In the genomic region with DNA sequence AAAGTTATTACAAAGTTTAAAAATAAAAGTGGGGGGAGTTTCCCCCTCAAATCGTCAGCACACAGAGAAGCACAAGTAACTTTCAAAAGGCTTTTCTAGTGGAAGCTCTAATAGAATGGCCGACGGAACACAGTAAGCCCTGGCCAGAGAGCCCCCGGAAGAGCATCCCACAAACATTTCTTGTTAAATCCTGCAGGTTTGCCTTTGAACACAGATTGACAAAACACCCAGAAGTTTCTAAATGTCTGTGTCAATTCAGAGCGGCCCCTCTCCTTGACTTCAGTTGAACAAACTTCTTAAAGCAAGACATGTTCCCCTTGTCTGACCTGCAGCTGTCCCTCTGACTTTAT, we compare ENCODE assay signal across 9 mouse cellular contexts. TPM values are rescaled to one million over a fixed set of nuclear protein-coding genes. Genes with fewer than 3 reads are reported as not detected.
DNase-seq lines count a peak whose midpoint lies in the region; ATAC-seq and TF ChIP-seq lines count a peak whose summit lies in the region.
"Had no signal": no experiment of that assay in that cellular context is flagged by ENCODE, and none has a peak within 500 bp of the region (broad histone marks: within the 10 kb centered on the region; RNA-seq: fewer than 3 reads in every experiment).

No protein-coding gene starts in this region.

- H3K4me1 ChIP-seq in spleen, adult 2 months (ENCODE audit: control insufficient read depth, insufficient read depth, insufficient read length) = peaks cover 6% of the 10 kb centered on the region
- peaks cover 21% of the 10 kb centered on the region for H3K4me1 ChIP-seq in liver, embryonic 12.5 days
- H3K4me1 ChIP-seq in stomach, postnatal 0 days (replicated peaks; ENCODE audit: control insufficient read depth, insufficient read depth) = no peaks in the 10 kb centered on the region

- 0 out of 2 replicates have a peak, but pooled peaks cover 3% of the 10 kb centered on the region for H3K36me3 ChIP-seq in spleen, adult 2 months (ENCODE audit: control insufficient read depth, insufficient read depth, low read length)
- peaks cover 10% of the 10 kb centered on the region; the same call in 1 of the 2 replicates for H3K36me3 ChIP-seq in liver, embryonic 12.5 days
- H3K36me3 ChIP-seq in stomach, postnatal 0 days (ENCODE audit: control insufficient read depth, insufficient read depth, low read length) = 0 out of 2 replicates have a peak, but pooled peaks cover 4% of the 10 kb centered on the region

- H3K4me3 ChIP-seq in spleen, adult 2 months (ENCODE audit: extremely low read depth, insufficient read depth, insufficient read length) = peak overlapping the region; percentile 31; the same call in 1 of the 2 replicates
- H3K4me3 ChIP-seq in liver, embryonic 12.5 days = peak overlapping the region; percentile 65
- H3K4me3 ChIP-seq in stomach, postnatal 0 days (ENCODE audit: low read depth, low read length) = peak overlapping the region; percentile 68

- H3K9ac ChIP-seq in liver, embryonic 12.5 days = peak overlapping the region; percentile 74
- peak overlapping the region; percentile 94 for H3K9ac ChIP-seq in stomach, postnatal 0 days (ENCODE audit: low read length)

- no peak for TF ChIP-seq POLR2A in spleen, adult 2 months (IDR thresholded peaks at IDR 0.05; ENCODE audit: low read depth, low read length)

- TF ChIP-seq CTCF in spleen, adult 2 months (IDR thresholded peaks at IDR 0.05; ENCODE audit: extremely low read depth, insufficient read depth, insufficient read length, insufficient replicate concordance) = no peak
- TF ChIP-seq CTCF in stomach, postnatal 0 days (IDR thresholded peaks at IDR 0.05; ENCODE audit: low read depth) = no peak

- DNase-seq in cerebellum, adult 9-11 months = peak; percentile 18
- DNase-seq in cerebellum, adult 11 months = no peak
- DNase-seq in spleen, adult 2 months (ENCODE audit: low read depth in 1 of 2, low spot score in 2 of 2) = no peak
- DNase-seq in spleen, postnatal 36 days (ENCODE audit: low spot score in 2 of 2) = no peak
- peak; percentile 43 for DNase-seq in stomach, postnatal 0 days (ENCODE audit: low spot score)
- DNase-seq in left cerebral cortex, adult 9 months (ENCODE audit: low spot score in 2 of 2) = no peak
- DNase-seq in embryo, embryonic 11 days = no peak
- DNase-seq: spleen, adult 18-20 months had no signal

- peak overlapping the region; percentile 89 for H3K4me2 ChIP-seq in liver, embryonic 12.5 days
- peak overlapping the region; percentile 92 for H3K4me2 ChIP-seq in stomach, postnatal 0 days (replicated peaks; ENCODE audit: low read depth)

- peaks cover 16% of the 10 kb centered on the region for H3K27me3 ChIP-seq in spleen, adult 2 months (ENCODE audit: control insufficient read depth, insufficient read depth, low read length)
- peaks cover 70% of the 10 kb centered on the region for H3K27me3 ChIP-seq in liver, embryonic 12.5 days (replicated peaks)
- H3K27me3 ChIP-seq in stomach, postnatal 0 days (ENCODE audit: control insufficient read depth, insufficient read depth, low read length) = no peaks in the 10 kb centered on the region

- no peaks in the 10 kb centered on the region for H3K9me3 ChIP-seq in liver, embryonic 12.5 days (replicated peaks)
- H3K9me3 ChIP-seq in stomach, postnatal 0 days (ENCODE audit: control insufficient read depth, low read length) = no peaks in the 10 kb centered on the region

- WGBS in spleen, adult 2 months = 7% methylated on average over 5 of the region's 5 CpGs
- 4% methylated on average over 5 of the region's 5 CpGs for WGBS in liver, embryonic 12.5 days (ENCODE audit: insufficient replicate concordance)
- 2% methylated on average over 5 of the region's 5 CpGs for WGBS in stomach, postnatal 0 days

- no peak overlapping the region for H3K27ac ChIP-seq in spleen, adult 2 months (ENCODE audit: insufficient read depth, low read length)
- H3K27ac ChIP-seq in liver, embryonic 12.5 days = peak overlapping the region; percentile 45
- peak overlapping the region; percentile 99 for H3K27ac ChIP-seq in stomach, postnatal 0 days (replicated peaks)

- TF ChIP-seq EP300 in stomach, postnatal 0 days (optimal IDR thresholded peaks at IDR 0.05) = no peak

- ATAC-seq in liver, embryonic 12.5 days = no peak
- no peak for ATAC-seq in stomach, postnatal 0 days (ENCODE audit: low FRiP score, low TSS enrichment)

RNA-seq across cellular contexts. Expression of a gene that starts 3.4 kb away (rescaled TPM):
- 5.0 and 5.9 TPM in 2 replicates for polyA plus RNA-seq in spleen, adult 2 months (2012; rRNA removed)
- polyA plus RNA-seq in liver, embryonic 12.5 days (2016; fragmentation: Nextera tagmentation; extraction: Ambion mirVana) = 24.6 TPM in 2 replicates
- 48.5 and 50.2 TPM in 2 replicates for polyA plus RNA-seq in stomach, postnatal 0 days (2015; fragmentation: Nextera tagmentation; extraction: Ambion mirVana)

Comparison
In these comparisons a context has a peak if more than half of its experiments do, and no peak if none do; other contexts are left out.
1. DNase-seq: peak in cerebellum, adult 9-11 months (single experiment) and stomach, postnatal 0 days (single experiment); none in cerebellum, adult 11 months (single experiment), spleen, adult 2 months (0 of 2), spleen, postnatal 36 days (0 of 2), left cerebral cortex, adult 9 months (0 of 2) and embryo, embryonic 11 days (single experiment).
2. Peak in every context shown above with its lines, with median percentiles within 50 percentile points of each other: H3K4me3 ChIP-seq.